In the genomic region with DNA sequence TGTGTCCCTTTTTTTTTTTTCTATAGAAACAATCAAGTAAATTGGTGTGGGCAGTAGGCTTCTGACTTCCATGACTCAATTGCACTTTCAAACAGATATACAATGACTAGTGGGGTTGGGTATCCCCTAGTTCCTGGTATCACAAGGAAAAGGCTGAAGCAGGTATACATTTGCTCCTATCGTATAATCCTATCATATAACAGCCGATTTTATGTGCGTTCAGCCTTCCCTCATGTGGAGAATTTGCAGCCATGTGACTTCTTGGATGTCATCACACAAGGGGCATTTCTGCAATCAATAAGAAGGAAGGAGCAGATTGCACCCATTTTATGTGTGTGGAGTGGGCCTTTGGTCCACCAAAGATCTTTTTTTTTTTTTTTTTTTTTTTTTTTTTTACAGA, we compare ENCODE assay signal across 16 mouse cellular contexts.
"Had no signal": no experiment of that assay in that cellular context is flagged by ENCODE, and none has a peak within 500 bp of the region (broad histone marks: within the 10 kb centered on the region; RNA-seq: fewer than 3 reads in every experiment).

No protein-coding gene starts in this region.

- DNase-seq: retina, postnatal 1 day; right cerebral cortex, adult 18-20 months; right cerebral cortex, postnatal 14 days; right cerebral cortex, postnatal 25 days; right cerebral cortex, postnatal 4 days; spleen, adult 18-20 months; thymus, adult 18-20 months; thymus, adult 2 months; thymus, postnatal 14 days; thymus, postnatal 25 days; thymus, postnatal 36 days; thymus, postnatal 4 days had no signal

- H3K9ac ChIP-seq: neural tube, embryonic 13.5 days; neural tube, embryonic 15.5 days; stomach, embryonic 15.5 days had no signal

- H3K4me2 ChIP-seq: neural tube, embryonic 13.5 days; neural tube, embryonic 15.5 days; stomach, embryonic 15.5 days had no signal

- H3K36me3 ChIP-seq: neural tube, embryonic 13.5 days; neural tube, embryonic 15.5 days; stomach, embryonic 15.5 days had no signal

- H3K27ac ChIP-seq: neural tube, embryonic 13.5 days; neural tube, embryonic 15.5 days; stomach, embryonic 15.5 days; stomach, postnatal 0 days had no signal

- H3K9me3 ChIP-seq: neural tube, embryonic 13.5 days; neural tube, embryonic 15.5 days; stomach, embryonic 15.5 days had no signal

- H3K4me3 ChIP-seq: neural tube, embryonic 13.5 days; neural tube, embryonic 15.5 days; stomach, embryonic 15.5 days had no signal

- H3K27me3 ChIP-seq: neural tube, embryonic 13.5 days; neural tube, embryonic 15.5 days; stomach, embryonic 15.5 days had no signal
